Mouse (Mus musculus) cerebellum, adult (tissue): ENCODE measurements around the gene Syngr1.
"Not testable (repeated sequence)": the region's sequence is repeated elsewhere in the genome, so short reads cannot be mapped to it uniquely, and the experiment has no call there.

Experiments
- ATAC-seq: cut with Nextera tagmentation; 2 replicates; pipeline ENCODE4 v1.9.2; 2017; ENCODE audit warnings: mild to moderate bottlenecking, moderate library complexity, mixed read lengths; ENCODE audit not compliant: insufficient number of reproducible peaks, low FRiP score, low TSS enrichment

The Syngr1 gene

GRCm38 (mm10) chr15:80111436-80111835 lies 20.3 kb downstream of the Syngr1 start:
- no peak for ATAC-seq

DNA sequence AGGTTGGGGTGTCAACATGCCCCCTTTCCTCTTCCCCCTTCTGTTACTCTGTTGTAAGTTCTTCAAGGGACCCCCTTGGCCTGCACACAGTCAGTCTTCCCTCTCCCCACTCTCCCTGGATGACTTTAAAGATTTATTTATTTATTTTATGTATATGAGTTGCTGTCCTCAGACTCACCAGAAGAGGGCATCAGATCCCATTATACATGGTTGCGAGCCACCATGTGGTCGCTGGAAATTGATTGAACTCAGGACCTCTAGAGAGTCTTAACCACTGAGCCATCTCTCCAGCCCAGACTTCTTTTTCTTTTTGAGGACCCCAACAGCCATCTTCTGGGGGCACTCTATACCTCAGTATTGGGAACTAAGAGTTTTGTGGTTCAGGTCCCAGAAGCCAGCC lies 21.4 kb downstream of the Syngr1 start:
- no peak for ATAC-seq

GRCm38 (mm10) chr15:80114414-80114813 lies 23.3 kb downstream of the Syngr1 start:
- ATAC-seq = no peak

DNA sequence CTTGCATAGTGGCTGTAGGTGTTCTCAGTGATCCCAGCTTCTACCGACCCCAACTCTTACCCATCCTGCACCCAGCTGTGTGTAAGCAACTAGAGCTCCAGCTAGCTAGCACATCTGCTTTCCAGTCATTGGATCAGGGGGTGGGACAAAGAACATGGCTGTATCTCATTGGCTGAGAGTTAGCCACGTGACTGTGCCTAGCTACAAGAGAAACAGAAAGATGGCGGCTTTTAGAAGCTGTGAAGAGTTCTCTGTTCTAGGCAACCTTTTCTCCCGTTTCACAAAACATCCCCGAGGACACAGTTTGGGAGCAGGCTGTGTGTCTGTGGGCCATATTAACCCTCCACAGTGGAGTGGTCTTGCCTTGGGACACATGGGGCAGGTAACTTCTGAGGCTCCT lies 24.1 kb downstream of the Syngr1 start:
- no peak for ATAC-seq

- no peak for ATAC-seq
These were observed 25.0 kb downstream of the Syngr1 start for GRCm38 (mm10) chr15:80115866-80116794.

DNA sequence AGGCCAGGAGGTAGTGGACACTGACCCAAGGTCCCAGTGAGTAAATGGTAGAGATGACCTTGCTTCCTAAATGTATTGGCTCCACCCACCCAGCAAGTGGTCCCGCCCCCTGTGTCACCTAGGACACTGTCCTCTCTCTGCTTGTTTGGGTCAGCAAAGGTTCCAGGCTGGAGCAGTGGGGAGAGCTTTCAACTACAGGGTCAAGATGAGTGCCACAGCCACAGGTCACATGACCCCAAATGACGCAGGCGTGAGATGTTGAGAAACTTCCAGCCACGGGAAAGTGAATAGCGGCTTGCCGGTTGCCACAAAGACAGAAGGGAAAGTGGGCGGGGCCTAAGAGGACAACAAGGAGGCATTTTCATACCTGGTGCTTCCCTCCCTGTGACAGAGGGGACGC lies 26.0 kb downstream of the Syngr1 start:
- no peak for ATAC-seq

- ATAC-seq = no peak
These were observed 27.9 kb downstream of the Syngr1 start for GRCm38 (mm10) chr15:80119076-80119475.

DNA sequence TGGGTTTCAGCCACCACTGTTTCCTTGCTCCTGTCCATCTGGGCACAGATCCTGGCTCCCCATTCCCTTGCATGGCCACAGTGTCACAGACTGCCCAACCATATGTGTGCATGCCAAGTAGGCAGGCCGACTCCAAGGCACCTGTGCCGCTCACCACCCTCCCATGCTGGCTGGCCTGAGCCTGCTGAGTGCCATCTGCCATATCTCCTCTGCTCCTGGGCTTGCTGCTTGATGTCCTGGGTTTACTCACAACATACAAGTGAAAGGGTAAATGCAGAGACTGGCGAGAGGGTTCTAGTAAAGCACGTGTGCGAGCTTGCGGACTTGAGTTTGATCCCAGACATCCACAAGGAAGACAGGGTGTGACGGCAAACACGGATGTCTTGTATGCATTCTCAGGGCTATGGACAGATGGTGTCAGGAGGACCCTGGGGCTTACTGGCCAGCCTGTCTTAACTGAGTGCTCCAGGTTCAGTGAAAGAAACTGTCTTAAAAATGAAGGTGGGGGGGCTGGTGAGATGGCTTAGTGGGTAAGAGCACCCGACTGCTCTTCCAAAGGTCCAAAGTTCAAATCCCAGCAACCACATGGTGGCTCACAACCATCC lies 30.7 kb downstream of the Syngr1 start:
- peak; percentile 93 for ATAC-seq

DNA sequence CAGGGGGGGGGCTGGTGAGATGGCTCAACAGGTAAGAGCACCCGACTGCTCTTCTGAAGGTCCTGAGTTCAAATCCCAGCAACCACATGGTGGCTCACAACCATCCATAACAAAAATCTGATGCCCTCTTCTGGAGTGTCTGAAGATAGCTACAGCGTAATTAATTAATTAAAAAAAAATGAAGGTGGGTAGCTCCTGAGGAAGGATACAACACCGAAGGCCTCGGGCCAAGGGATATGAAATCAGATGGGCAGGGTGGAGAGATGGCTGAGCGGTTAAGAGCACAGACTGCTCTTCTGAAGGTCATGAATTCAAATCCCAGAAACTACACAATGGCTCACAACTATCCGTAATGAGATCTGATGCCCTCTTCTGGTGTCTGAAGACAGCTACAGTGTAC lies 31.3 kb downstream of the Syngr1 start:
- ATAC-seq = not testable (repeated sequence)

DNA sequence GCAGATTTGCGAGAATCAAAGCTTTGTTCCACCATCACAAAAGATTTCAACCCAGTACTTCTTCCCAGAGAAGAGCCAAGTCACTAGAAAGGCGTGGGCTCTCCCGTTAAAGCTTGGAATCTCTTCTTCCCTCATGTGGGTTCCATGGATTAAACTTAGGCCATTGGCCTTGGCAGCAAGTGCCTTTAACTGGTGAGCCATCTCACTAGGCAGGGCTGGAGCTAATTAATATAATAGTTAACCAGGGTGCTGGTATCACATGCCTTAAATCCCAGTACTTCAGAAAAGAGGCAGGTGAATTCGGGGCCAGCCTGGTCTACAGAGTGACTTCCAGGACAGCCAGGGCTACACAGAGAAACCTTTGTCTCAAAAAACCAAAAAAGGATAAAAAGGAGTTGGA lies 33.5 kb downstream of the Syngr1 start:
- ATAC-seq = no peak

- no peak for ATAC-seq
These were observed 36.1 kb downstream of the Syngr1 start for GRCm38 (mm10) chr15:80127191-80127590.

GRCm38 (mm10) chr15:80129982-80130381 lies 38.8 kb downstream of the Syngr1 start:
- no peak for ATAC-seq

DNA sequence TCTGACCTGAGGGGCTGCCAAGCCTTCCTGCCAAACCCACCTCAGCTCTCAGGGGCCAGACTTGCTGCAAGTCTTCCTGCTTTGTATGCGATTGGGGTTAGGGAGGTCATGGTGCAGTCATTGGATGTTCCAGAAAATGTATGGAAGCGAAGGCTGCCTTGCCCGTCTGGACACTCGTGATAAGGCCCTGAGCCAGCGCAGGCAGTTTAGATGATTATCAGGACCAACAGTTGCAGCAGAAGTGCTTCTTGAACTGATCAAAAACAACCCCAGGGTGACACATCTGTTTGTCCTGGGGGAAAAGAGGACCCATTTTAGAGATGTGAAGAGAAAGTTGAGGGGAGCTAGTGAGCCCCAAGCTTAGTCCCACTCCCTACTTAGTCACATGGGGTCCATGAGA lies 39.6 kb downstream of the Syngr1 start:
- no peak for ATAC-seq

GRCm38 (mm10) chr15:80131421-80131820 lies 40.3 kb downstream of the Syngr1 start:
- ATAC-seq = peak; percentile 62; the same call in 1 of the 2 replicates

GRCm38 (mm10) chr15:80132452-80132851 lies 41.3 kb downstream of the Syngr1 start:
- ATAC-seq = no peak

DNA sequence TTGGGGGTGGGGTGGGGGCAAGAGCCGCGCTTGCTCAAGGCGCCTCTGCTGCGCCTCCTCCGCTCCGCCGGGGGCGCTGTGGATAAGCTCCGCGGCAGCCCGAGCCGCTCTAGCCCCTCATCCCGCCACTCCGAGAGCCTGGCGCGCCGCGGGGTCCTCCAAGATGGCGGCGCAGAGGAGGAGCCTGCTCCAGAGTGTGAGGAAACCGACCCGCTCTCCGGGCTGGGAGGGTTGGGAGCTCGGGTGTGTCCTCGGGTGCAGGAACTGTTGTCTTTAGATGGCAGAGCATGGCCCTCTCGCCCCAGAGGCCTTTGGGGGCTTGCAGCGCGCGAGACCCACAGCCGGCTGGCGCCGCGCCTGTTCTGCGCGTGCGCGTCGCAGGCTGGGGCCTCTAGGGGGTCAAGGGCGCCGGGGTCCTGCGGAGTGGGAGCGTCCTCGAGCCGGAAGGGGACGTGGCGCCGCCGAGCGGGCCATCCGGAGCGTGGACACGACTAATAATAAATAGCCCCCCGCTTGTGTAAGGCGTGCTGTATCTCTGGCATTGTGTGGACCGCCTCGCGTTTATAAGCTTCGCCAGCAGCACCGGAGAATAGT lies 42.0 kb downstream of the Syngr1 start, which contains the start of gene Tab1:
Gene Tab1 (plus strand): TSS at position 135 of the 594 bp plus-strand sequence.
- ATAC-seq = peak; percentile 71; the same call in 1 of the 2 replicates

GRCm38 (mm10) chr15:80133682-80134449 lies 42.7 kb downstream of the Syngr1 start:
- no peak for ATAC-seq

GRCm38 (mm10) chr15:80134450-80134847 lies 43.3 kb downstream of the Syngr1 start:
- no peak for ATAC-seq

- no peak for ATAC-seq
These were observed 44.4 kb downstream of the Syngr1 start for GRCm38 (mm10) chr15:80135499-80135898.

DNA sequence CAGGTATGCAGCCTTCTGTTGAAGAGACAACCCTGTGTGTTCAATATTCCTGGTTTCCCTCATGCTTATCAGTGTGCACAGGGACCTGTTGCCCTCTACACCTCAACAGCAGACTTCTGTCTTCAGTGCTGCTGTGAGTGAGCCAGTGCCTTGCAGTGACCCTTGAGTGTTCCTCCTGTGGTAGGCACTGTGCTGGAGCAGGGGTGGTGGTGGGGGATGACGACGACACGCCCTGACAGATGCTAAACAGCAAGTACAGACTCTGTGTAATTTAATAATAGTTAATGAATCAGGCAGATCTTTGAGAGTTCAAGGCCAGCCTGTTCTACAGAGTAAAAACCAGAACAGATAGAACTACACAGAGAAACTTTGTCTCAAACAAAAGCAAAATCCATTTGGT lies 45.5 kb downstream of the Syngr1 start:
- ATAC-seq = no peak
